Mouse (Mus musculus) megakaryocyte, embryonic 14.5 days (primary cell): ENCODE results near the gene Ssh3. TPM values are rescaled to one million over a fixed set of nuclear protein-coding genes. Genes with fewer than 3 reads are reported as not detected.

ENCODE experiments used
- H3K27me3 ChIP-seq: replicated peaks from 2 replicates; pipeline ENCODE3; 2012; ENCODE audit warnings: inconsistent platforms
- H3K36me3 ChIP-seq: replicated peaks from 2 replicates; pipeline ENCODE3; 2012; ENCODE audit warnings: low read length, inconsistent platforms, mixed read lengths
- H3K4me1 ChIP-seq: 2 replicates; pipeline ENCODE4 v1.6.1; 2012; ENCODE audit warnings: inconsistent platforms
- H3K4me3 ChIP-seq: replicated peaks from 2 replicates; pipeline ENCODE3; 2012; ENCODE audit warnings: moderate library complexity, mild to moderate bottlenecking, inconsistent platforms
- H3K9me3 ChIP-seq: 2 replicates; pipeline ENCODE4 v1.6.1; 2012; ENCODE audit warnings: inconsistent platforms
- FLI1 ChIP-seq: IDR thresholded peaks from 2 replicates; pipeline ENCODE4 v1.6.1; 2012; ENCODE audit warnings: low read length, inconsistent platforms, mixed read lengths
- GATA1 ChIP-seq: IDR thresholded peaks from 3 replicates; pipeline ENCODE4 v1.6.1; 2012; ENCODE audit warnings: mixed read lengths, low read length, inconsistent platforms, borderline replicate concordance
- polyA plus RNA-seq: library from polyadenylated mRNA; stranded (reverse); fragments of >175 nt; gene quantifications from 2 replicates; pipeline ENCODE4 v1.2.3, GENCODE M21; 2012; ENCODE audit warnings: low replicate concordance; ENCODE audit not compliant: insufficient read depth

Gene Ssh3
- polyA plus RNA-seq, 1 experiment: 28.6 TPM

GRCm38 (mm10) chr19:4303640-4303995 lies 34.6 kb upstream of the Ssh3 start:
- peaks cover 72% of the 10 kb centered on the region for H3K4me1 ChIP-seq
- TF ChIP-seq GATA1 (no peak), FLI1 (no peak)
- H3K4me3 ChIP-seq: peak overlapping the region; percentile 89
- peaks cover 5% of the 10 kb centered on the region for H3K27me3 ChIP-seq
- H3K36me3 ChIP-seq: peaks cover 24% of the 10 kb centered on the region
- no peaks in the 10 kb centered on the region for H3K9me3 ChIP-seq

GRCm38 (mm10) chr19:4302936-4303639 lies 34.1 kb upstream of the Ssh3 start:
- TF ChIP-seq GATA1 (no peak), FLI1 (no peak)
- Histone ChIP-seq H3K27me3 (peaks cover 5% of the 10 kb centered on the region), H3K36me3 (peaks cover 28% of the 10 kb centered on the region), H3K4me3 (peak overlapping the region; percentile 89), H3K9me3 (no peaks in the 10 kb centered on the region), H3K4me1 (peaks cover 77% of the 10 kb centered on the region)

- Histone ChIP-seq H3K36me3 (peaks cover 35% of the 10 kb centered on the region), H3K4me3 (peak overlapping the region; percentile 89), H3K9me3 (no peaks in the 10 kb centered on the region), H3K27me3 (peaks cover 1% of the 10 kb centered on the region), H3K4me1 (peaks cover 88% of the 10 kb centered on the region)
- no peak for TF ChIP-seq FLI1
- TF ChIP-seq GATA1: no peak
These were observed 33.0 kb upstream of the Ssh3 start for GRCm38 (mm10) chr19:4301735-4302651.

- Histone ChIP-seq H3K4me3 (peak overlapping the region; percentile 89), H3K4me1 (peaks cover 91% of the 10 kb centered on the region), H3K36me3 (peaks cover 43% of the 10 kb centered on the region), H3K9me3 (no peaks in the 10 kb centered on the region), H3K27me3 (no peaks in the 10 kb centered on the region)
- TF ChIP-seq GATA1: no peak
- no peak for TF ChIP-seq FLI1
These were observed 32.1 kb upstream of the Ssh3 start for GRCm38 (mm10) chr19:4300852-4301734.

- Histone ChIP-seq H3K9me3 (no peaks in the 10 kb centered on the region), H3K4me1 (peaks cover 99% of the 10 kb centered on the region), H3K4me3 (peak overlapping the region; percentile 89), H3K27me3 (no peaks in the 10 kb centered on the region), H3K36me3 (peaks cover 52% of the 10 kb centered on the region)
- no peak for TF ChIP-seq FLI1
- TF ChIP-seq GATA1: no peak
These were observed 31.3 kb upstream of the Ssh3 start for GRCm38 (mm10) chr19:4300271-4300704.

- no peaks in the 10 kb centered on the region for H3K27me3 ChIP-seq
- TF ChIP-seq FLI1 (no peak), GATA1 (no peak)
- peaks cover 100% of the 10 kb centered on the region for H3K4me1 ChIP-seq
- H3K4me3 ChIP-seq: peak overlapping the region; percentile 89
- H3K9me3 ChIP-seq: no peaks in the 10 kb centered on the region
- H3K36me3 ChIP-seq: peaks cover 53% of the 10 kb centered on the region
These were observed 30.7 kb upstream of the Ssh3 start for GRCm38 (mm10) chr19:4299574-4300270.

- peaks cover 100% of the 10 kb centered on the region for H3K4me1 ChIP-seq
- H3K36me3 ChIP-seq: peaks cover 53% of the 10 kb centered on the region
- H3K27me3 ChIP-seq: no peaks in the 10 kb centered on the region
- TF ChIP-seq GATA1: no peak
- TF ChIP-seq FLI1: no peak
- no peaks in the 10 kb centered on the region for H3K9me3 ChIP-seq
- H3K4me3 ChIP-seq: peak overlapping the region; percentile 89
These were observed 30.1 kb upstream of the Ssh3 start for GRCm38 (mm10) chr19:4299126-4299525.

GRCm38 (mm10) chr19:4298322-4299121 lies 29.5 kb upstream of the Ssh3 start:
- H3K27me3 ChIP-seq: no peaks in the 10 kb centered on the region
- H3K9me3 ChIP-seq: no peaks in the 10 kb centered on the region
- no peak for TF ChIP-seq FLI1
- TF ChIP-seq GATA1: no peak
- H3K4me1 ChIP-seq: peaks cover 100% of the 10 kb centered on the region
- peaks cover 57% of the 10 kb centered on the region for H3K36me3 ChIP-seq
- peak overlapping the region; percentile 84 for H3K4me3 ChIP-seq
